Mouse (Mus musculus) myocyte (in vitro differentiated cells): ENCODE data around the gene Nfya.

Experiments used
- CEBPB ChIP-seq: IDR thresholded peaks from 2 replicates; pipeline ENCODE4 v1.6.1; 2011; ENCODE audit warnings: mild to moderate bottlenecking, moderate library complexity; ENCODE audit not compliant: poor library complexity, insufficient read depth, severe bottlenecking
- E2F4 ChIP-seq: IDR thresholded peaks from one replicate; pipeline ENCODE4 v1.6.1; 2011; ENCODE audit warnings: mild to moderate bottlenecking, control low read depth, moderate library complexity; ENCODE audit not compliant: insufficient read depth
- MAX ChIP-seq: IDR thresholded peaks from one replicate; pipeline ENCODE4 v1.6.1; 2011; ENCODE audit warnings: low read depth, mild to moderate bottlenecking, control low read depth
- MYOD1 ChIP-seq, 3 experiments: IDR thresholded peaks; one replicate each; pipeline ENCODE4 v1.6.1; 2011; ENCODE audit warnings: control low read depth in 2 of 3, low read depth in 2 of 3, mild to moderate bottlenecking in 2 of 3, moderate library complexity in 1 of 3; ENCODE audit not compliant: insufficient read length in 2 of 3, control insufficient read depth in 1 of 3
- MYOG ChIP-seq, 3 experiments: IDR thresholded peaks; one replicate each; pipeline ENCODE4 v1.6.1; 2011; ENCODE audit warnings: control low read depth in 2 of 3, low read depth in 2 of 3, mild to moderate bottlenecking in 2 of 3; ENCODE audit not compliant: insufficient read length in 2 of 3, control insufficient read depth in 1 of 3, insufficient read depth in 1 of 3
- POLR2A ChIP-seq: IDR thresholded peaks from one replicate; pipeline ENCODE4 v1.6.1; 2011; ENCODE audit warnings: low read depth, mild to moderate bottlenecking, control low read depth, moderate library complexity; ENCODE audit not compliant: insufficient read length
- POLR2AphosphoS2 ChIP-seq: IDR thresholded peaks from one replicate; pipeline ENCODE4 v1.6.1; 2011; ENCODE audit warnings: low read depth, control low read depth; ENCODE audit not compliant: insufficient read length
- REST ChIP-seq: IDR thresholded peaks from one replicate; pipeline ENCODE4 v1.6.1; 2011; ENCODE audit warnings: mild to moderate bottlenecking, control low read depth, moderate library complexity; ENCODE audit not compliant: insufficient read depth, insufficient read length
- SRF ChIP-seq: IDR thresholded peaks from one replicate; pipeline ENCODE4 v1.6.1; 2011; ENCODE audit warnings: low read depth; ENCODE audit not compliant: control insufficient read depth, insufficient read length
- TCF12 ChIP-seq: IDR thresholded peaks from one replicate; pipeline ENCODE4 v1.6.1; 2011; ENCODE audit warnings: mild to moderate bottlenecking, control low read depth; ENCODE audit not compliant: poor library complexity, insufficient read depth, severe bottlenecking
- TCF3 ChIP-seq: IDR thresholded peaks from one replicate; pipeline ENCODE4 v1.6.1; 2011; ENCODE audit warnings: low read depth, control low read depth; ENCODE audit not compliant: insufficient read length
- USF1 ChIP-seq: IDR thresholded peaks from one replicate; pipeline ENCODE4 v1.6.1; 2011; ENCODE audit warnings: low read depth, mild to moderate bottlenecking, control low read depth, moderate library complexity

DNA sequence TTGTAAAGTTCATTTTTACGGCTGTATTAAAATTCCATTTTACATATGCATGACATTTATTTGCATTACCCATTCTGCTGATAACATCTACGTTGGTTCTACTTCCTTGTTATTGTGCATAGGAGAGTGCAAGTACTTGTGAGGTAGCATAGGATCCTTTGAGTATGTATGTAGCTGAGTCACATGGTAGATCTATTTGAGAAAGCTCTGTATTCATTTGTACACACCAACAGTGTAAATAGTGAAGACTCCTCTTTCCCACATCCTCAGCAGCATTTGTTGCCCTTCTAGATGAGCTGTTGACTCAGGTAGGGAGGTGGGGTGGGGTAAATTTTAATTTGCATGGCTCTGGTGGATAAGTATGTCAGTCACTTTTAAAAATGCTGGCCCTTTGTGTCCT lies 5.9 kb downstream of the Nfya start:
- TF ChIP-seq USF1 (no peak), MYOD1 (IDR thresholded peaks at IDR 0.05; ENCODE audit: control insufficient read depth in 1 of 3, insufficient read length in 2 of 3, low read depth in 2 of 3) (no peak), POLR2A (no peak), MYOG (IDR thresholded peaks at IDR 0.05; ENCODE audit: control insufficient read depth in 1 of 3, insufficient read depth in 1 of 3, insufficient read length in 2 of 3, low read depth in 2 of 3) (no peak), MAX (no peak), E2F4 (no peak), TCF3 (no peak), TCF12 (no peak), CEBPB (no peak), POLR2AphosphoS2 (no peak), SRF (no peak), REST (no peak)
